Mouse (Mus musculus) heart, adult 2 months (tissue): ENCODE results near the gene Lman2. TPM values are rescaled to one million over a fixed set of nuclear protein-coding genes. Genes with fewer than 3 reads are reported as not detected.

Experiments used
- DNase-seq, 2 experiments: peaks; one replicate each; pipeline ENCODE4 v3.0.0; 2021
- H3K27ac ChIP-seq: fragments of 200-600 bp; 2 replicates; pipeline ENCODE4 v1.8.1; 2022
- H3K27me3 ChIP-seq: fragments of 200-500 bp; 2 replicates; pipeline ENCODE4 v1.6.1; 2012; ENCODE audit warnings: mild to moderate bottlenecking, low read length, inconsistent platforms, mixed read lengths; ENCODE audit not compliant: control insufficient read depth, insufficient read depth
- H3K36me3 ChIP-seq: fragments of 200-500 bp; 2 replicates; pipeline ENCODE4 v1.6.1; 2012; ENCODE audit warnings: low read length, inconsistent platforms; ENCODE audit not compliant: control insufficient read depth, insufficient read depth
- H3K4me1 ChIP-seq: fragments of 200-500 bp; 2 replicates; pipeline ENCODE4 v1.6.1; 2011; ENCODE audit warnings: low read length; ENCODE audit not compliant: control insufficient read depth, insufficient read depth
- H3K4me3 ChIP-seq: fragments of 200-600 bp; 2 replicates; pipeline ENCODE4 v1.8.1; 2022
- H3K79me2 ChIP-seq: fragments of 200-500 bp; replicated peaks from 2 replicates; pipeline ENCODE4 v1.6.1; 2012; ENCODE audit warnings: mild to moderate bottlenecking, inconsistent platforms, low read length, moderate library complexity, mixed read lengths; ENCODE audit not compliant: control insufficient read depth, insufficient read depth
- H3K9ac ChIP-seq: fragments of 200-500 bp; 2 replicates; pipeline ENCODE4 v1.6.1; 2012; ENCODE audit warnings: low read depth, mild to moderate bottlenecking, control low read depth, inconsistent platforms, low read length, mixed read lengths
- CTCF ChIP-seq: fragments of 200-600 bp; IDR thresholded peaks from 2 replicates; pipeline ENCODE4 v1.8.1; 2022; ENCODE audit warnings: antibody characterized with exemption, mild to moderate bottlenecking, moderate library complexity
- EP300 ChIP-seq: fragments of 200-500 bp; IDR thresholded peaks from 2 replicates; pipeline ENCODE4 v1.6.1; 2011; ENCODE audit warnings: low read depth, low read length, control low read depth; ENCODE audit not compliant: insufficient read depth
- POLR2A ChIP-seq: fragments of 200-500 bp; IDR thresholded peaks from 2 replicates; pipeline ENCODE4 v1.6.1; 2011; ENCODE audit warnings: mild to moderate bottlenecking, low read depth, low read length, control low read depth; ENCODE audit not compliant: insufficient read depth
- WGBS: fragments of 180-500 bp; shearing (Covaris S2); methylation state at CpG from one replicate; pipeline ENCODE4 v1.1.7; 2018; 5-methylcytosine and 5-hydroxymethylcytosine counted together
- intact Hi-C: fragments of 180-260 bp; cut with DNase I; formaldehyde crosslinking; loops from one replicate; pipeline ENCODE4 v1.15.1; 2025
- polyA plus RNA-seq: library from polyadenylated mRNA; depleted of rRNA; stranded (reverse); fragments of >200 nt; gene quantifications from 2 replicates; pipeline ENCODE4 v1.2.3, GENCODE M21; 2012; rRNA removed
- total RNA-seq, 2 experiments: library from RNA; stranded (reverse); gene quantifications; 2 replicates each; pipeline ENCODE4 v1.2.3; 2021

Gene Lman2
- total and polyA plus RNA-seq, 3 experiments, result 50.5 to 52.6 (median 52.2) TPM

- 98% methylated on average over 1 of the region's 1 CpGs for WGBS
- Histone ChIP-seq H3K4me1 (no peaks in the 10 kb centered on the region), H3K4me3 (no peak overlapping the region), H3K36me3 (peaks cover 4% of the 10 kb centered on the region), H3K27ac (no peak overlapping the region), H3K27me3 (no peaks in the 10 kb centered on the region), H3K9ac (no peak overlapping the region), H3K79me2 (no peaks in the 10 kb centered on the region)
- intact Hi-C loops, result no loop called here
- TF ChIP-seq POLR2A, result no peak
- no peak for TF ChIP-seq CTCF
- TF ChIP-seq EP300, result no peak
- DNase-seq, result no peak
These were observed 65.8 kb downstream of the Lman2 start for GRCm38 (mm10) chr13:55296760-55297159.

Other genes starting within 250 kb of the Lman2 start
- not detected for gene Gm17617, start 229.2 kb downstream of the Lman2 start, total RNA-seq
- not detected in 2 replicates for gene Gm17617, start 229.2 kb downstream of the Lman2 start, polyA plus RNA-seq
- under 1 TPM; 0.07 to 0.21 TPM for gene Fgfr4, start 210.1 kb downstream of the Lman2 start, total RNA-seq
- 0.21 and 0.70 TPM in 2 replicates for gene Fgfr4, start 210.1 kb downstream of the Lman2 start, polyA plus RNA-seq
- 10 to 100 TPM; 52.5 to 55.8 TPM for gene Nsd1, start 153.0 kb downstream of the Lman2 start, total RNA-seq
- gene Nsd1, start 153.0 kb downstream of the Lman2 start, polyA plus RNA-seq, result 11.0 and 18.4 TPM in 2 replicates
- gene Prelid1, start 42.3 kb downstream of the Lman2 start, total RNA-seq, result 10 to 100 TPM; 37.4 to 40.8 TPM
- 67.4 and 70.1 TPM in 2 replicates for gene Prelid1, start 42.3 kb downstream of the Lman2 start, polyA plus RNA-seq
- gene Rab24, start 40.8 kb downstream of the Lman2 start, total RNA-seq, result 10 to 100 TPM; 29.1 to 37.2 TPM
- gene Rab24, start 40.8 kb downstream of the Lman2 start, polyA plus RNA-seq, result 60.6 and 68.9 TPM in 2 replicates
- not detected for gene Mxd3, start 33.0 kb downstream of the Lman2 start, total RNA-seq
- gene Mxd3, start 33.0 kb downstream of the Lman2 start, polyA plus RNA-seq, result 0.21 and 0.53 TPM in 2 replicates
- under 1 TPM; 0.23 to 0.73 TPM for gene Rgs14, start 6.9 kb upstream of the Lman2 start, total RNA-seq
- 0.97 and 1.9 TPM in 2 replicates for gene Rgs14, start 6.9 kb upstream of the Lman2 start, polyA plus RNA-seq
- not detected for gene Slc34a1, start 35.4 kb upstream of the Lman2 start, total RNA-seq
- 0.16 and 0.18 TPM in 2 replicates for gene Slc34a1, start 35.4 kb upstream of the Lman2 start, polyA plus RNA-seq
- not detected for gene Pfn3, start 52.4 kb upstream of the Lman2 start, total RNA-seq
- not detected in 2 replicates for gene Pfn3, start 52.4 kb upstream of the Lman2 start, polyA plus RNA-seq
- not detected for gene F12, start 64.0 kb upstream of the Lman2 start, total RNA-seq
- 0.23 TPM in 1 of 2 replicates, not detected in the other for gene F12, start 64.0 kb upstream of the Lman2 start, polyA plus RNA-seq
- gene Grk6, start 82.3 kb upstream of the Lman2 start, total RNA-seq, result 10 to 100 TPM; 17.1 to 19.5 TPM
- gene Grk6, start 82.3 kb upstream of the Lman2 start, polyA plus RNA-seq, result 22.5 and 29.0 TPM in 2 replicates
- gene Prr7, start 101.5 kb upstream of the Lman2 start, total RNA-seq, result under 1 TPM; 0.86 to 0.94 TPM
- gene Prr7, start 101.5 kb upstream of the Lman2 start, polyA plus RNA-seq, result 0.53 and 1.1 TPM in 2 replicates
- gene Dbn1, start 125.3 kb upstream of the Lman2 start, total RNA-seq, result 1 to 10 TPM; 4.8 to 9.3 TPM
- 10.4 and 11.5 TPM in 2 replicates for gene Dbn1, start 125.3 kb upstream of the Lman2 start, polyA plus RNA-seq
- gene Pdlim7, start 150.9 kb upstream of the Lman2 start, total RNA-seq, result 10 to 100 TPM; 46.9 to 54.0 TPM
- 86.3 and 98.2 TPM in 2 replicates for gene Pdlim7, start 150.9 kb upstream of the Lman2 start, polyA plus RNA-seq
- gene Dok3, start 166.5 kb upstream of the Lman2 start, total RNA-seq, result 1 to 10 TPM; 1.9 to 2.4 TPM
- 3.7 and 7.3 TPM in 2 replicates for gene Dok3, start 166.5 kb upstream of the Lman2 start, polyA plus RNA-seq
- gene Ddx41, start 173.9 kb upstream of the Lman2 start, total RNA-seq, result 10 to 100 TPM; 13.0 to 13.9 TPM
- 20.7 and 21.1 TPM in 2 replicates for gene Ddx41, start 173.9 kb upstream of the Lman2 start, polyA plus RNA-seq
- 10 to 100 TPM; 11.2 to 13.0 TPM for gene Fam193b, start 208.3 kb upstream of the Lman2 start, total RNA-seq
- gene Fam193b, start 208.3 kb upstream of the Lman2 start, polyA plus RNA-seq, result 43.9 and 46.1 TPM in 2 replicates
- gene Tmed9, start 210.9 kb upstream of the Lman2 start, total RNA-seq, result 10 to 100 TPM; 85.5 to 95.7 TPM
- 64.5 and 91.4 TPM in 2 replicates for gene Tmed9, start 210.9 kb upstream of the Lman2 start, polyA plus RNA-seq
- gene B4galt7, start 237.1 kb upstream of the Lman2 start, total RNA-seq, result 1 to 10 TPM; 8.8 to 9.8 TPM
- gene B4galt7, start 237.1 kb upstream of the Lman2 start, polyA plus RNA-seq, result 11.4 and 13.2 TPM in 2 replicates